Mouse (Mus musculus) spleen, adult 2 months (tissue): ENCODE measurements around the gene Oca2.

Source experiments
- CTCF ChIP-seq: fragments of 200-500 bp; IDR thresholded peaks from 2 replicates; pipeline ENCODE4 v1.5.1; 2011; ENCODE audit warnings: mild to moderate bottlenecking, inconsistent platforms; ENCODE audit not compliant: insufficient read depth, insufficient read length, insufficient replicate concordance; ENCODE audit errors: extremely low read depth
- POLR2A ChIP-seq: fragments of 200-500 bp; IDR thresholded peaks from 2 replicates; pipeline ENCODE4 v1.6.1; 2011; ENCODE audit warnings: low read depth, low read length, inconsistent platforms

DNA sequence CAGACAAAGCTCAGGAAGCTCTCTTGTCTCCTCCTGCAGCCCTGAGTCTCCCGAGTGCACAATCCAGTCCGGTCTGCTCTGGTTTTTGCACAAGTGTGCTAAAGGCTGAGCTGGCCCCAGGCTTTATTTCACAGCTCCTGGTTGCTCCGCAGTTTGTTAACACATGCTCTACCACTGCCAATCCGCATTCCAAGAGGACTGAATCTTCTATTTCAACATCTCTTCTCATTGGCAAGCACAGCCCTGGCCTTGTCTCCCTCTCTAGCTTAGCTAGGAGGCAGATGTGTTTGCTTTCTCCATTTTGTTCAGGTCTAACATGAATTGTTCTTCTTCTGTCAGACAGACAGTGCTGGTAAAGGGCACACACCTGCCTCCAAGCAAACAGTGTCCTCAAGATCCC, 309.7 kb downstream of the Oca2 start:
- no peak for TF ChIP-seq CTCF
- TF ChIP-seq POLR2A, result no peak
